Mouse (Mus musculus) adipocyte (in vitro differentiated cells): ENCODE results near the gene Pdik1l.
A peak's percentile ranks its signal among the peaks of the same experiment; 100 is the strongest.

Experiments used
- DNase-seq: peaks from one replicate; pipeline ENCODE4 v3.0.0-alpha.2; 2016; ENCODE audit warnings: low spot score

Gene Pdik1l

DNA sequence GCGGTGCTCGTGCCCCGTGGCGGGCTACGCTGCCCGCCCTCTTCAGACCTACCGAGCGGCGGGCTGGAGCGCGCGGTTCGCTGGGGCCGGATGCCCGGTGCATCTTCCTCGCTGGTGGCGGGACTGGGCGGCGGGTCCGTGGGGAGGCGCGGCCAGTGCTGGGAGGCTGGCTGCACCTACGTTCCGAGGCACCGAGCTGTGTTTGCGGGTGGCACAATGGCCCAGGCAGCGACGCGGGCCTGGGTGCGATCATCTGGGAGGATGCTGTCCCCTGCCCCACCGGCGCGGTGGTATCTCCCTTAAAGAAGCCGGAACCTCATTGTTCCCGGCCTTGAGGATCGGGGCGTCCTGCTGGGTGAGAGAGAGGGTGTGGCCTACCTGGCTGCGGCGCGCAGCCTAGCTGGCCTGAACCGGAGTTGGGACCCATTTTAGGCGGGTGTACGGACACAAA is at the start of gene Pdik1l:
Gene Pdik1l, minus strand, starts transcription at position 321 of the 451 bp plus-strand sequence.
- peak; percentile 77 for DNase-seq

DNA sequence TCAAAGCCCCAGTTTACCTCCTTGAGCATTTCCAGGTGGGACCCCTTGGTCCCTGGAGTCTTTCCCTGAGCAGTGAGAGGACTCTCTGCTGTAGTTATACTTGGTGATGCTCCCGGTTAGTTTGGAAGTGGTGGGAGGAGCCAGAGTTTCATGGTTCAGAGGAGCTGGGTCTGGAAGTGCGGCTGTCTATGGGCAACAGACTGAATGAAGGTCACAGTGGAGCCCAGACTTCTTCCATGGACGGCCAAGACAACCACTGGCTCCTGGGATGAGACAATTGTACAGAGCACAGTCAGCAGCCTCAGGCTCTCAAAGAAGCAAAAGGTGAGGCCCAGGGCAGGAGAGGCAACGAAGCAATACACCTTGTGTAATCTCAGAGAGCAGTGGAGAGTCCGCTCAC is 42.6 kb upstream of the Pdik1l start:
- DNase-seq, result no peak

DNA sequence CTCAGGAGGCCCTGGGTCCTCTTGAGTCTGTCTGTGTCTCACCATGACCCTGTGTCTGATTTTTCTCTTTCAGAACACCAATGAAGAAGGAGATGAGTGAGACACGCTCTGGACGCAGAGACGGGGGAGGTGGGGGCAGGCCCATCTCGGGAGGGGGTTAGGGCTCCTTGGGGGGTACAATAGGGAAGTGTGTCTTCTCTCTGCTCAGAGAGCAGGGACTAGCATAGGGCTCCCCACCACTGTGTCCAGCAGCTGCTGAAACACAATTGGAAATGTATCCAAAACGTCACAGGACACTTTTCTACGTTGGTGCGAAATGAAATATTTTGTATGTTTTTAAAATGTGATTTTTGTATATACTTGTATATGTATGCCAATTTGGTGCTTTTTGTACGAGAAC is 41.1 kb upstream of the Pdik1l start:
- DNase-seq, result no peak

DNA sequence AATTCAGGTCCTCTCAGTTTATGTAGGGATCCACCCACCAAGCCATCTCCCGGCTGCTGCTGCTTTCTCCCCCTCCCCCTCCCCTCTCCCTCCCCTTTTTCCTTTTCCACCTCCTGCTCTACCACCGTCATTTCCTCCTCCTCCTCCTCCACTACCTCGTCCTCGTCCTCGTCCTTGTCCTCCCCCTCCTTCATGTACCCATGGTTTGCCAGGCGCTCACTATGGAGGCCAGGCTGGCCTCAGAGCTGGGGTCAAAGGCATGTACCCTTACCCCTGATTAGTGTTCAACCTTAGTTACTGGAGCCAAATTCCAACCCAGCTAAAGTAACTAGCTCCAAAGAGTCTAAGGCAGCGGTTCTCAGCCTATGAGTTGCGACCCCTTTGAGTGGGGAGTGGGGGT is 40.5 kb upstream of the Pdik1l start:
- DNase-seq, result no peak

DNA sequence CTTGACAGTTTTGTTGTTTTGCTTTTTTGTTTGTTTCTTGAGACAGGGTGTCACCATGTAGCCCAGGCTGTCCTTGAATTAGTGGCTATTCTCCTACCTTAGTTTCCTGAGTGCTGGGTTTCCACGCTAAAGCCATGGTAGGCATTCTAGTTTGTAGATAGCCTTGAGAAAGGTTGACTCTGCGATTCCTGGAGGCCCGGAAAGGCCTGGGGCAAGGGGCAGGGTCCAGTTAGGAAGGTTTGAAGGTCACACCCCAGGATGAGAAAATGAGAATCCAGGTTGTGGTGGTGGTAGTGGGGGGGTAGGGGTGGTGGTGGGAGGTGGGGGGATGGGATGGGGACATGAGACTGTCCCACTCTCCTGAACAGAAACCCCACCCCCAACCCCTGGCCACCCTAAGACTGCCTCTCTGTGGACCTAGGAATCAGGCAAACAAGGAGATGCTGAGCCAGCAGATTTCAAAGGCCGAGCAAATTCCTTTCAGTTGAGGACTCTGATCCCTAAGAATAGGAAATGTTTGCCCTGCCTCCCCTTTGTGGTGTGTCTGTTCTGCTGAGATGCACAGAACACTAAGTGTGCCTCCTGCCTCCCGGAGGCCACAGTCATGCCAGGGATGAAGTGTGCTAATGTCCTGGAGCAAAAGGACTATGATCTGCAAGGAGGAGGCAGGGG is 39.3 kb upstream of the Pdik1l start:
- no peak for DNase-seq

DNA sequence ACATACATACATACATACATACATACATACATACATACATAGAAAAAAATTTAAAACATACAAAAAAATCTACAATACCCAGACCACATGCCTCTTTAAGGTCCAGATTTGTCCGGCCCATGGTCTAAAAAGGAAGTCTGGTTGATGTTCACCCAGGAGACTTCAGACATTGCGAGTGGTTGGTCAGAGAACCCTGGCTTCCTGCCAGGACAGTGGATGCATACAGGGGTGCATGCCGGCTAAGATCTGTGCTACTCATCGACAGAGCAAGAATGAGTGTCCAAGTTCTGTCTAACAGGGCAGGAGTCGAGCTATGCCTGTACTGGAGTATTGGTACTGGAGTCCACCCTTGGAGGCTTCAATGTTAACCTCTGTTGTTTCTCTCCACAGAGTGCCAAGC is 37.0 kb upstream of the Pdik1l start:
- no peak for DNase-seq

DNA sequence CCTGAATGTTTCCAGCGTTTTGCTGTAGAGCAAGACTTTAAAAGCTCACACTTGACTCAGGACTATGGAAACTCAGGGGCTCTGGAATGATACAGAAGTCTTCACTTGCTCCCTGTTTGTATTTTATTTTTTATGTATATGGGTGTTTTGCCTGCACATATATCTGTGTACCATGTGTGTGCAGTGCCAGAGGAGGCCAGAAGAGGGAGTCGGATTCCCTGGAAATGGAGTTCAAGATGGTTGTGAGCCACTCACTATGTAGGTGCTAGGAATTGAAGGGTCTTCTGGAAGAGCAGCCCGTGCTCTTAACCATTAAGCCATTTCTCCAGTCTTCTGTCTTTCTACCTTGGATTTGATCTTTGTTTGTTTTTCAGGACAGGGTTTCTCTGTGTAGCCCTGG is 33.8 kb upstream of the Pdik1l start:
- no peak for DNase-seq

DNA sequence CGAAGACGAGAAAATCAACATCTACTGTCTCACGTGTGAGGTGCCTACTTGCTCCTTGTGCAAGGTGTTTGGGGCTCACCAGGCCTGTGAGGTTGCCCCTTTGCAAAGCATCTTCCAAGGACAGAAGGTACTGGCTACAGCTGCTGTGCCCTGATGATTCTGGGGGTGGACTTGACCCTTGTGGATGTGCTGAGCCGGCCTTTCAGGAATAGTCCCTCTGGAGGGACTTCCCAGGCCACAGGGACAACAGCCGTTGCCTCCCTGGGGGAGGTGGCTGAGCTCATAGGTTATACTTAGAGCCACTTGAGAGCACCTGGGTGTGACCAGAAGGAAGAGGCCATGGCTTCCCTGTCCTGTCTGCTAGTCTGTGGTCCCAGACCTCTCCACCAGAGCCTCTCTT is 32.0 kb upstream of the Pdik1l start:
- no peak for DNase-seq

DNA sequence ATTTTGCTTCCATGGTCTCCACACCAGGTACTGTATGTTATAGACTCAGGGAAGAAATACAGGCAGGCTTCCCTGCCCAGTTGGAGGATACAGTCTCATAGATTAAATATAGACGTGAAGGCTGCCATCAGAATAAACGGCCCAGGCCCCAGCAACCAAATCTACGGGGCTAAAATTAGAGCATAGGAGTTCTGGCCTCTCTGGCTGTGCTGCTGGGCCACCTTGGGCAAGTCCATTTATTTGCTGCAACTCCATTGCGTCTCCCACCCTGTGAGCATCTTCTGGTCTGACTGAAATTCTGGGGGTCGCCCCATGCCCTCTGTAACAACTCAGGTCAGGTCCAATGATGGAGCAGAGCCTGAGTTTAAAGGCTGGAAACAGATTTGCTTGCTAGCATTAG is 31.4 kb upstream of the Pdik1l start:
- DNase-seq, result no peak

DNA sequence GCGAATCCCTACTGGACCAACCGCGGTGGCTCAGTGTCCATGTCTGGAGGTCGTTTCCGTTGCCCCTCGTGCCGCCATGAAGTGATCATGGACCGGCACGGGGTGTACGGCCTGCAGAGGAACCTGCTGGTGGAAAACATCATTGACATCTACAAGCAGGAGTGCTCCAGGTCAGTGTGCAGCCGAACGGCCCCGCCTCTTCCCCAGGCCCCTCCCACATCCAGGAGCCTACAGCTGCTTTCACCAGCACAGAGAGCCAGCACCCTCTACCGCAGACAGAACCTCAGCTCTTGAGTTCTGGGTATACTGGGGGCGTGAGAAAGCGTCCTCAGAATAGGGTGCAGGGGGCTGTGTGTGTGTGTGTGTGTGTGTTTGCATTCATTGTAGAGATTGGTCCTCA is 28.7 kb upstream of the Pdik1l start:
- DNase-seq, result no peak

DNA sequence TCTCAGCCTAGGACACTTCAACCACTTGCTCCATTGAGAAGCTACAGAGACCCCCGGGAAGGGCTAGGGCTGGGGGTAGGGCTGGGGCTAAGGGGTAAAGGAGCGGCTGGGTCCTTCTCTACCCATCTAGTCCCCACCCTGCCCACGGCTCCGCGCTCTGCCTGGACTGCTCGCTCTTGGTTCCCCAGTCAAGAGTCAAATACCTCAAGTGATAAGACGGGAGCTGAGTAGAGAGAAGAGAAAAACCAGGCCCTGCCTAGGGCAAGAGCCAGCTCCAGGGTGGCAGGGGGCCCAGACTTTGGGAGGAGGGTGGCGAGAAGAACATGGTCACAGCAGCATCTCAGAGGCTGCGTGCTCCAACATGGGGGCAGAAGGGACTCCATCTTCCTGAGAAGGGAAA is 27.8 kb upstream of the Pdik1l start:
- DNase-seq, result no peak

DNA sequence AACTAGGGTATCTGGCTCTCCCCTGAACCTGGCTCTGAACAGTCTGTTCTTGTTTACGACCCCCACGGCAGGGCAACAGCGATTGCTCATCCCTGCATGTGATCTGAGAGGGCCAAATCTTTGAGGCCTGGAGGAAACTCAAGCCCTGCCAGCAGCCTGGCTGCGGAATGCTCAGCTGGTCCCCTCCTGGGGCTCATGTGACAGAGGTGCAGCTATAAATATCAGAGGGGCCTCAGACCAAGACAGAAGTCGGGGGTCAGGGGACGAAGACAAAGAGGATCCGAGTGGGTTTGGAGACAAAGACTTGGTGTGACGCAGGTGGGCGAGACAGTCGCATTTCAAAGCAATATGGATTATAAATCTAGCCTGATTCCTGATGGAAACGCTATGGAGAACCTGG is 27.2 kb upstream of the Pdik1l start, which contains the start of gene Trim63:
Gene Trim63, plus strand, starts transcription at position 245 of the 400 bp plus-strand sequence.
- no peak for DNase-seq

DNA sequence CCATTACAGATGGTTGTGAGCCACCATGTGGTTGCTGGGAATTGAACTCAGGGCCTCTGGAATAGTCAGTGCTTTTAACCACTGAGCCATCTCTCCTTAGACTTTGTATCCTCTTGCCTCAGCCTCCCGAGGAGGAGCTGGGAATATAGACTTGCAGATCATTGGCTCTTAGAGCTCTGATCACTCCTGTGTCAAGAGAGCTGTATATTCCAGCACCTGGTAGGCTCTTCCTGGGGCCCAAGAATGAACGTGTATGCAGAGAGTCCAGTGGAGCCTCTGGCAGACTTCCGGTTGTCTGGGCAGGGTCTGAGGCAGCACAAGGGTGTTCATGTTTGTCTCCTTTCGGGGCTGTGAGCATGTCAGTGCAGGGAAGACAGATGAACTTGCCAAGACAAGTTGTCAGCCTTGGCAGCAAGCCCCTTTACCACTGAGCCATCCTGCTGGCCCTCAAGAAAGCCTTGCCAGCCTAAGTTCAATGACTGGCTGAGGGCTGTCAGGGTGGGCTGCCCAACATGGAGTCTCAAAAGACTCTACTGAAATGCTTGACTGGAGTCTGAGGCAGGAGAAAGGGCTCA is 26.5 kb upstream of the Pdik1l start:
- DNase-seq, result no peak

DNA sequence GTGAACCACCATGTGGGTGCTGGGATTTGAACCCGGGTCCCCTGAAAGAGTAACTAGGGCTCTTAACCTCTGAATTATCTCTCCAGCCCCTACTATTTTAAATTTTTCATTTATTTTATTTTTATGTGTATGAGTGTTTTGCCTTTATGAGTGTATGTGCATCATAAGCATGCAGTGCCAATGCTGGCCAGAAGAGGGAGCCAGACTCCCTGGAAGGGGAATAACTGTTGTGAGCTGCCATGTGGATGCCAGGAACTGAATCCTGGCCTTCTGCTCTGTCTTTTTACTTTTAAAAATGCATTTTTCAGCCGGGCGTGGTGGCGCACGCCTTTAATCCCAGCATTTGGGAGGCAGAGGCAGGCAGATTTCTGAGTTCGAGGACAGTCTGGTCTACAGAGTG is 25.2 kb upstream of the Pdik1l start:
- DNase-seq, result no peak

DNA sequence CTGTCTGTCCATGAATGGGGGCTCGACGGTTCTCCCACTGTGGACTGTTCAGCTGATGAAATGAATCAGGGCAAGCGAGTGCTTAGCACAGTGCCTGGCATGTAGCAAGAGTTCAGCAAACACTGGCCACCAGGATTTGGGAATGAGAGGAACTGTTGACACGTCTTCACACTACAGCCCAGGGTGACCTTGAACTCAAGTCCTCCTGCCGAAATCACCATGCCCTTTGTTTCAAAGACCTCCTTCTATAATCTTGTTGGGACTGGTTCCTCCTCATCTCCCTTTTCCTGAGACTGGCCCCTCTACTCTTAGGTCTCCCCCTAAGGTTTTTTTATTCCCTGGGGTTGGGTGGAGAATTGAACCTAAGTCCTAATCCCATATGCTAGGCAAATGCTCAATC is 24.6 kb upstream of the Pdik1l start:
- DNase-seq, result no peak

DNA sequence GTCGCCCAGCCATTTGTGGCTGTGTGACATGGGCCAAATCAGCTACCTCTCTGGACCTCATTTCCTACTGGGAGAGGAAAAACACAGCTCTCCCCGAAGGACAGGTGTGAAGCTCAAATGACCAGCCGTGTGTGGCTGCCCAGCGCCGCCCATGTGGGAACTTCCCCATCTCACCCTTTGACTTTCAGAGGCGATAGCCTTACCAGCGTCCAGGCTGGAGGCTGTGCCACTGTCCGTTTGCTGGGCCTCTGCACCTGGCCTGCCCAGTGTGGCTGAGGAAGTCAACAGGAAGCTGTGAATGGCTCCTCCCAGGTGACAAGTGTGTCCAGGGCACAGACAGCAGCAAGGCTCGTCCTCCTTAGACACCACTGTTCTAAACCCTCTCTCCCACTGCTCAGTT is 24.1 kb upstream of the Pdik1l start:
- no peak for DNase-seq

DNA sequence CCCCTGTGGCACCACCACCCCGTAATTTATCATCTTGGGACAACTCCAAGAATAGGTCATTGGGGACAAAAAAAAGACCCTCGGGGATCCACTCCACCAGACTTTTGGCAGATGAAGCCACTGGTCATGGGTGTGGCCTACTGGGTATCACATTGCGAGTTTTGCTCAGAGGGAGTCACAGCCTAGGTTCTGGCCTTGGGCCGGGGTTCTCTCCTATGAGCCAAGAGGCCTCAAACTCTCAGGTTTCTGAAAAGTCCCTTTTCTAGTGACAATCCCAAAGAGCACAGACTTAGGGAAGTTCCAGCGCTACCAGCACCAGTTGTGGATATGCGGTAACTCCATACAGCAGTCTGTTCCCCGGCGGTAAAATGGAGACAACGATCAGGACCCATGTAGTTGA is 23.0 kb upstream of the Pdik1l start:
- DNase-seq, result no peak

DNA sequence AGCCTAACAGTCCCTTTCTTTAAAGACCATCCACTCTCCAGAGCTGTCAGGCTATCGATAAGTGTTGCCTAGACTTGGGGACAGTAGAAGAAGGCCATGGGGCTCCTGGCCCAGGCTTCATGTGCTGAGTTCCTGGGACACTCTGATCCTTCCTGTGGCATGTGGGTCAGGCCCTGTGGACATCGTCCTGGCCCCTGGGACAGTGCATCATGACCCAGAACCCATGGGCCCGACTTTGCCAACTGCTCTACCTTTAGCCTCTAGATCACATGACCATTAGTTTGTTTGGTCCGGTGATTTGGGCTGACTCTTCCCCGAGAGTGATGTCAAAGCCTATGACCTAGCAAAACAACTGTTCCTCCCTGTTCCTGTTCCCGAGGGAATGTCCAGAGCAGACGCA is 22.4 kb upstream of the Pdik1l start:
- DNase-seq, result no peak

DNA sequence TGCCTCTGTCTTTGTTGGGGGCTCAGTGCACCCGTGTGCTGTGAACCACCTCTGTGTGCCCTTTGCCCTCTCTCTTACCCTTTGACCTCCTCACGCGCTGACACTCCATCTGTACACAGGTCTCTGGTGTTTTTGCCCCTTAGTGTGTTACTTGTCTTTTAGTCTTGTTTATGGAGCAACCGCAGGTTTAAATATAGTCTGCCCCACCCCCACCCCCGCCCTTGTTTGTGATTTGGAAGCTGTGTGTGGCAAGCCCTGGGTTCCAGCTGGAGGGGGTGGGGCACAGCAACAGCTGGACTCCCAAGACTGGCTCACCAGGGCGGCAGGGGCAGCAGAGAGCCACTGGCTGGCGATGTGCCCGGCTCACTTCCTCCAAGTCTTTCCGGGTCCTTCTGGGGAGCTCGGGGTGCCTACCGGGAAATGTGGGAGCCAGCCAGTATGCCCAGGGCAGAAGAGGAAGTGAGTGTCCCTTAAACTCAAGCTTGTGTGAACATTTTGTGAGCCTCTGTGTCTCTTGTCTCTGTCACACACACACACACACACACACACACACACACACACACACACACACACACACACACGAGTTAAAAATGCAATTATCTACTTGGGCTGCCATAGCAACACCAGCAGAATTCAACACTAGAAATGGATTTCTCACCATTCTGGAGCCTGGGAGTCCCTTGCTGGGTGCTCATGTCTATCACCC is 19.8 kb upstream of the Pdik1l start:
- DNase-seq, result peak; percentile 42

DNA sequence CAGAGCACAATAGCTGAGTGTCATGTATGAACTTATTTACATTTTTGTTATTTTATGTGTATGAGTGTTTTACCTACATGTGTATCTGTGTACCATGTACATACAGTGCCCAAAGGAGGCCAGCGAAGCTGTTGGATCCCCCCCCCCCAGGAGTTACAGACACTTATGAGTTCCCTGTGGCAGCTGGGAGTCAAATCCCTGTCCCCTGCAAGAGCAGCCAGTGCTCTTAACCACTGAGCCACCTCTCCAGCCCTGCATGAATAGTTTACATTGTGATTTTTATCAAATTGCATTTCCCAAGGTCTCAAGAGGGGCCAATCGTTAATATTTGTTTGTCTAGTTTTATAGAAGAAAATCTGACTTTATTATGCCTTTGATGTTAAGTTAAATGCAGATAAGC is 19.3 kb upstream of the Pdik1l start:
- no peak for DNase-seq

DNA sequence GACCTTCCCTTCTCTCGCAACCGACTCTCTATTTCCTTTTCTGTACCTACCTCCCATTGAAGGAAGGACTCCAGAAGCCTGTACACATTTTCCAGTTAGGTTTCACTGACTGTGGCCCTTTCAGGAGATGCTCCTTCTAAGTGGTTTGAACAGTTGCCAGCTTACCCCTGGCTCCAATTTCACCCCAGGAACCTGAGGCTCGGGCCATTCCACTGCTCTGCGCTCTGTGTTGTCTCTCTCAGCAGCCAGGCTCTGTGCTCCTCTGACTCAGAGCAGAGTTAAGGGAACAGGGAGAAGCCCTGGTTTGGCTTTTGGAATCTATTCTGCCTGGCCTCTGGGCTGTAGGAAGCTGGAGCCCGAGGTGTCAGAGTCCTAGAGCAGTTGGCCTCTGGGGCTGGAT is 14.4 kb upstream of the Pdik1l start:
- no peak for DNase-seq

DNA sequence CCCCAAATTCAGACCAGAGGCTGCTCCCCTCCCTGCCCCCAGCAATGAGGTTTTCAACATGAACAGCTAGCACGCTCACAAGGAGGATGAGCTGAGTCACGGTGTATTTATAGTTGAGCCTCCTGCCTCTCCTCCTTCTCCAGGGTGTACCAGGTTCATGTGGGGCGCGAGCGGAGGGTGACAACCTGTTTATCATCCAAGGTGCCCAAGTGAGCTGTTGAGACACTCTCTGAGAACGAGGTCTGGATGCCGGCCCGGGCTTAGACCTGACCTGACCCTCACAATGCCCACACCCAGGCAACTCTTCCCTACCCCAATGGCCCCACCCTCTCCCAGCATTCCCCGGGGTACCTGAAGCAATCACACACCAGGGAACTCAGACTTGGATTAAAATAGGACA is 12.6 kb upstream of the Pdik1l start:
- no peak for DNase-seq

DNA sequence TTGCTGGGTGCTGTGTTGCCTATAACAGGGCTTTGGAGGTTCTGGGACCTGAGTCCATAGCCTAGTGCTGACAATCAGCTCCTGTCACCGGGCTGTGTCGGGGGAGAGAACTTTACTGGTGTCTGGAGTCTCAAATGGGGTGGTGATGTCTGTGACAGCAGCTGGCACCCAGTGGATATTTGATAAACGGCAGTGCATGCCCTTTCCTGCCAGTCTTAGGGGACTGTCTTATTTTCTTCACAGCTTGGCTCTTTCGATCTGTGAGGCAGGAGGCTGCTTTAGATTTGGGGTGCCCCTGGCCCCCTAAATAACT is 11.8 kb upstream of the Pdik1l start:
- no peak for DNase-seq
